Mouse (Mus musculus) liver, postnatal 0 days (tissue): Measurements from ENCODE around the gene Phf19.

Source experiments
- CTCF ChIP-seq: sonication (generic); IDR thresholded peaks from 2 replicates; pipeline ENCODE4 v1.5.1; 2016; ENCODE audit warnings: antibody characterized with exemption, low read depth
- EP300 ChIP-seq: IDR thresholded peaks from 2 replicates; pipeline ENCODE4 v1.6.1; 2016; ENCODE audit warnings: antibody characterized with exemption, low read depth, mild to moderate bottlenecking

GRCm38 (mm10) chr2:34951469-34951868, 37.6 kb upstream of the Phf19 start:
- TF ChIP-seq CTCF: no peak
- no peak for TF ChIP-seq EP300
